Mouse (Mus musculus): Measurements from ENCODE around the gene Esp16. TPM values are rescaled to one million over a fixed set of nuclear protein-coding genes. Genes with fewer than 3 reads are reported as not detected.
"Not testable (repeated sequence)": the region's sequence is repeated elsewhere in the genome, so short reads cannot be mapped to it uniquely, and the experiment has no call there.

The Esp16 gene
- not detected in 2 replicates for polyA plus RNA-seq (2015; fragmentation: Nextera tagmentation; extraction: Ambion mirVana)

- not testable (repeated sequence) for H3K27me3 ChIP-seq; H3K4me1 ChIP-seq (replicated peaks); H3K4me3 ChIP-seq; H3K27ac ChIP-seq (replicated peaks); ATAC-seq (ENCODE audit: low FRiP score, low read depth); H3K4me2 ChIP-seq; H3K9ac ChIP-seq; H3K36me3 ChIP-seq; H3K9me3 ChIP-seq
- 80% methylated on average over 6 of the region's 6 CpGs for WGBS
Observed at GRCm38 (mm10) chr17:39535842-39536241, at the start of gene Esp16. Gene Esp16, plus strand, starts transcription at chr17:39536142.

GRCm38 (mm10) chr17:39498043-39498442, 37.9 kb upstream of the Esp16 start:
- not testable (repeated sequence) for H3K36me3 ChIP-seq; H3K27ac ChIP-seq (replicated peaks); H3K4me3 ChIP-seq; ATAC-seq (ENCODE audit: low FRiP score, low read depth); H3K4me2 ChIP-seq; H3K4me1 ChIP-seq (replicated peaks); H3K9ac ChIP-seq; H3K27me3 ChIP-seq; H3K9me3 ChIP-seq

Other genes with a start within 250 kb of the Esp16 start
- gene Esp18, start 129.8 kb upstream of the Esp16 start, polyA plus RNA-seq (2015; fragmentation: Nextera tagmentation; extraction: Ambion mirVana) = not detected in 2 replicates
- gene Esp15, start 104.8 kb downstream of the Esp16 start, polyA plus RNA-seq (2015; fragmentation: Nextera tagmentation; extraction: Ambion mirVana) = not detected in 2 replicates

Measured in hindbrain, embryonic 15.5 days (tissue).